ENCODE assay signal across 8 mouse cellular contexts in the genomic region with DNA sequence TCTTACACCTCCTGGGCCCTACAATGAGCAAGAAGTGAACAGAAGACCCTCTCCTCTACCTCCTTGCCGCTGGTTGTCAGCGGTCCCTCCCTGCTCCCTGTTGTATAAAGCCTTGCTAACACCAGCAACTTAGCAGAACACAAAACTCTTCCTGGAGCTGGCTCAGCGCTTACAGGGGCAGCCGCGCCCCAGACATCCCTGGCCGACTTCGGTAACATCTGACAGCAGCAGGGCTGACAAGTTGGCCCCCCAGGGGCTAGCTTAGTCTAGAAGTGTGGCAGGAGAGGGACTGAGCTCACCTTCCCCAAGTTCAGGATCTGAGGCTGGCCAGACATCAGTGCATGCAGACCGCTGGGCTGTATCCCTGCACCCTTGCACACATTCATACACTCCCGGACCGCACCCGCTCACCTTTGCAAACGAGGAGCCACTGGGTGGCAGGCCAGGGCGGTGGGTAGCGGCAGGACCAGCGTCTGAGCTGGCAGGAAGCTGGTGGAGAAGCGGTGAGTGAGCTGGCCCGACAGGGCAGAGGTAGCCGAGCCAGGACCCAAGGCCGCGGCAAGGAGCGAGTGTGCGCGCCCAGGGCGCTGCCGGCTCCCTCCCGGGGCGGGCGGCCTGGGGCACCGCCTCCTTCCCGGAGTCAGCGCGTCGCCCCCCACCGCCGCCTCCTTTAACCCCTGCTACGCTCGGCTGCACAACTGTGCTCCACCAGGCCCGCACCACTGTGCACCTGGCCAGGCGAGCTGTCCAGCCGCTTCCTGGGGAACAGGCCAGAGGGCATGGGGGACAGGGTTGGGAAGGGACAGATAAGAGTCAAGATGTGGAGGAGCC.
DNase-seq lines count a peak whose midpoint lies in the region; ATAC-seq and TF ChIP-seq lines count a peak whose summit lies in the region.

No protein-coding gene starts in this region.

- peak; percentile 72 for TF ChIP-seq CTCF in C2C12 (IDR thresholded peaks at IDR 0.05; ENCODE audit: control insufficient read depth, insufficient read depth, insufficient read length)

- peak overlapping the region; percentile 26 for H3K4me3 ChIP-seq in C2C12 (ENCODE audit: insufficient read depth, poor library complexity, severe bottlenecking)
- H3K4me3 ChIP-seq in brown adipose tissue, adult 24 weeks (ENCODE audit: insufficient read depth, low read depth, low read length), result peak overlapping the region; percentile 90
- H3K4me3 ChIP-seq in lung, embryonic 16.5 days (ENCODE audit: low read length), result peak overlapping the region; percentile 67

- peaks cover 11% of the 10 kb centered on the region for H3K79me3 ChIP-seq in C2C12 (ENCODE audit: low read depth)

- whole genome bisulfite sequencing in lung, embryonic 16.5 days, result 3% methylated on average over 29 of the region's 40 CpGs

- peak; percentile 74 for ATAC-seq in lung, embryonic 16.5 days (ENCODE audit: low read depth)
- no peak for ATAC-seq in frontal cortex, adult (ENCODE audit: low TSS enrichment)

- no peaks in the 10 kb centered on the region for H3K9me3 ChIP-seq in lung, embryonic 16.5 days (ENCODE audit: control insufficient read depth, low read length)

- peaks cover 28% of the 10 kb centered on the region for H3K4me1 ChIP-seq in brown adipose tissue, adult 24 weeks (ENCODE audit: control insufficient read depth, insufficient read depth, insufficient read length, low read length)
- peaks cover 63% of the 10 kb centered on the region for H3K4me1 ChIP-seq in lung, embryonic 16.5 days (replicated peaks; ENCODE audit: control insufficient read depth, insufficient read depth, low read length)

- peak; percentile 65 to 74 for DNase-seq in heart, adult 9 months (ENCODE audit: low spot score in 2 of 2)
- DNase-seq in kidney, adult 8-10 months, result peak; percentile 83 to 87
- DNase-seq in ovary, postnatal 14 days (ENCODE audit: low spot score), result peak; percentile 53
- DNase-seq in right cerebral cortex, adult 2 months (ENCODE audit: low spot score in 2 of 2), result no peak

- H3K36me3 ChIP-seq in C2C12 (ENCODE audit: control insufficient read depth, insufficient read depth), result no peaks in the 10 kb centered on the region
- H3K36me3 ChIP-seq in lung, embryonic 16.5 days (ENCODE audit: control insufficient read depth, insufficient read depth, low read length), result no peaks in the 10 kb centered on the region

- peak overlapping the region; percentile 95 for H3K27ac ChIP-seq in brown adipose tissue, adult 24 weeks (replicated peaks; ENCODE audit: low read depth, low read length)
- H3K27ac ChIP-seq in lung, embryonic 16.5 days (ENCODE audit: low read length), result peak overlapping the region; percentile 72

- H3K79me2 ChIP-seq in C2C12 (ENCODE audit: control insufficient read depth, insufficient read depth), result peaks cover 67% of the 10 kb centered on the region

- peak overlapping the region; percentile 78 for H3K9ac ChIP-seq in lung, embryonic 16.5 days (ENCODE audit: low read length)

- H3K27me3 ChIP-seq in C2C12 (ENCODE audit: control insufficient read depth, insufficient read depth, insufficient read length), result no peaks in the 10 kb centered on the region
- no peaks in the 10 kb centered on the region for H3K27me3 ChIP-seq in lung, embryonic 16.5 days (ENCODE audit: control insufficient read depth, insufficient read depth, low read depth, low read length)

- peak overlapping the region; percentile 72 for H3K4me2 ChIP-seq in lung, embryonic 16.5 days (ENCODE audit: low read depth, low read length)

- peak overlapping the region; percentile 54 for H3ac ChIP-seq in C2C12 (ENCODE audit: control insufficient read depth, insufficient read length, low read depth)

TF ChIP-seq in C2C12, 6 proteins besides CTCF, POLR2A, EP300 and RAD21:
- no peak for TF ChIP-seq MYOG (IDR thresholded peaks at IDR 0.05; ENCODE audit: control insufficient read depth, extremely low read depth, insufficient read length)
TF ChIP-seq in C2C12: peak in this region for 0.

Comparison
In these comparisons a context has a peak if more than half of its experiments do, and no peak if none do; other contexts are left out.
1. H3K4me3 ChIP-seq: peak in every context shown above with its lines; median percentile 90 in brown adipose tissue, adult 24 weeks; 67 in lung, embryonic 16.5 days; 26 in C2C12.
2. DNase-seq: peak in heart, adult 9 months (2 of 2), kidney, adult 8-10 months (2 of 2) and ovary, postnatal 14 days (single experiment); none in right cerebral cortex, adult 2 months (0 of 2).